Mouse (Mus musculus): ENCODE results near the gene Aifm2. TPM values are rescaled to one million over a fixed set of nuclear protein-coding genes. Genes with fewer than 3 reads are reported as not detected.

Gene Aifm2
- polyA plus RNA-seq, 1 experiment from 2014 or later: 6.0 TPM

- Histone ChIP-seq H3K9ac (ENCODE audit: low read depth, low read length) (no peak overlapping the region), H3K36me3 (ENCODE audit: control insufficient read depth, insufficient read depth) (no peaks in the 10 kb centered on the region), H3K9me3 (replicated peaks; ENCODE audit: control insufficient read depth, low read length) (no peaks in the 10 kb centered on the region), H3K4me1 (ENCODE audit: control insufficient read depth, low read depth, low read length) (peaks cover 11% of the 10 kb centered on the region), H3K27me3 (ENCODE audit: control insufficient read depth, insufficient read depth, low read depth, low read length) (no peaks in the 10 kb centered on the region), H3K4me2 (ENCODE audit: low read depth, low read length) (no peak overlapping the region), H3K27ac (ENCODE audit: low read length) (no peak overlapping the region), H3K4me3 (ENCODE audit: low read depth, low read length) (no peak overlapping the region)
- no peak for ATAC-seq (ENCODE audit: low read depth)
- 54% methylated on average over 4 of the region's 4 CpGs for WGBS (ENCODE audit: insufficient replicate concordance)
Measured at GRCm38 (mm10) chr10:61714146-61714545, 917 bp upstream of the Aifm2 start.

GRCm38 (mm10) chr10:61715462-61715837 lies 387 bp downstream of the Aifm2 start:
- 4% methylated on average over 11 of the region's 11 CpGs for WGBS (ENCODE audit: insufficient replicate concordance)
- H3K27me3 ChIP-seq (ENCODE audit: control insufficient read depth, insufficient read depth, low read depth, low read length): no peaks in the 10 kb centered on the region
- peak overlapping the region; percentile 86 for H3K4me2 ChIP-seq (ENCODE audit: low read depth, low read length)
- H3K4me1 ChIP-seq (ENCODE audit: control insufficient read depth, low read depth, low read length): peaks cover 11% of the 10 kb centered on the region
- ATAC-seq (ENCODE audit: low read depth): no peak; the same call in 1 of the 2 replicates
- H3K4me3 ChIP-seq (ENCODE audit: low read depth, low read length): peak overlapping the region; percentile 65
- peak overlapping the region; percentile 60 for H3K9ac ChIP-seq (ENCODE audit: low read depth, low read length)
- no peaks in the 10 kb centered on the region for H3K36me3 ChIP-seq (ENCODE audit: control insufficient read depth, insufficient read depth)
- H3K9me3 ChIP-seq (replicated peaks; ENCODE audit: control insufficient read depth, low read length): no peaks in the 10 kb centered on the region
- no peak overlapping the region for H3K27ac ChIP-seq (ENCODE audit: low read length)

GRCm38 (mm10) chr10:61715996-61716864 lies 1.2 kb downstream of the Aifm2 start:
- Histone ChIP-seq H3K9ac (ENCODE audit: low read depth, low read length) (no peak overlapping the region), H3K4me1 (ENCODE audit: control insufficient read depth, low read depth, low read length) (peaks cover 11% of the 10 kb centered on the region), H3K4me3 (ENCODE audit: low read depth, low read length) (peak overlapping the region; percentile 65; the same call in 1 of the 2 replicates), H3K9me3 (replicated peaks; ENCODE audit: control insufficient read depth, low read length) (no peaks in the 10 kb centered on the region), H3K27me3 (ENCODE audit: control insufficient read depth, insufficient read depth, low read depth, low read length) (no peaks in the 10 kb centered on the region), H3K4me2 (ENCODE audit: low read depth, low read length) (peak overlapping the region; percentile 86), H3K27ac (ENCODE audit: low read length) (peak overlapping the region; percentile 33; the same call in 1 of the 2 replicates), H3K36me3 (ENCODE audit: control insufficient read depth, insufficient read depth) (no peaks in the 10 kb centered on the region)
- 53% methylated on average over 7 of the region's 7 CpGs for WGBS (ENCODE audit: insufficient replicate concordance)
- ATAC-seq (ENCODE audit: low read depth): no peak

- H3K4me3 ChIP-seq (ENCODE audit: low read depth, low read length): no peak overlapping the region
- no peaks in the 10 kb centered on the region for H3K9me3 ChIP-seq (replicated peaks; ENCODE audit: control insufficient read depth, low read length)
- 74% methylated on average over 12 of the region's 12 CpGs for WGBS (ENCODE audit: insufficient replicate concordance)
- no peaks in the 10 kb centered on the region for H3K36me3 ChIP-seq (ENCODE audit: control insufficient read depth, insufficient read depth)
- H3K4me1 ChIP-seq (ENCODE audit: control insufficient read depth, low read depth, low read length): peaks cover 11% of the 10 kb centered on the region
- H3K9ac ChIP-seq (ENCODE audit: low read depth, low read length): no peak overlapping the region
- ATAC-seq (ENCODE audit: low read depth): no peak
- H3K27me3 ChIP-seq (ENCODE audit: control insufficient read depth, insufficient read depth, low read depth, low read length): no peaks in the 10 kb centered on the region
- H3K4me2 ChIP-seq (ENCODE audit: low read depth, low read length): no peak overlapping the region
- no peak overlapping the region for H3K27ac ChIP-seq (ENCODE audit: low read length)
Measured at GRCm38 (mm10) chr10:61717406-61718296, 2.6 kb downstream of the Aifm2 start.

GRCm38 (mm10) chr10:61720331-61720730 lies 5.3 kb downstream of the Aifm2 start:
- ATAC-seq (ENCODE audit: low read depth): no peak
- 81% methylated on average over 7 of the region's 7 CpGs for WGBS (ENCODE audit: insufficient replicate concordance)

GRCm38 (mm10) chr10:61722215-61722614 lies 7.2 kb downstream of the Aifm2 start:
- ATAC-seq (ENCODE audit: low read depth): no peak
- no peaks in the 10 kb centered on the region for H3K36me3 ChIP-seq (ENCODE audit: control insufficient read depth, insufficient read depth)
- H3K9me3 ChIP-seq (replicated peaks; ENCODE audit: control insufficient read depth, low read length): no peaks in the 10 kb centered on the region
- WGBS (ENCODE audit: insufficient replicate concordance): 49% methylated on average over 3 of the region's 3 CpGs
- H3K9ac ChIP-seq (ENCODE audit: low read depth, low read length): no peak overlapping the region
- no peak overlapping the region for H3K4me3 ChIP-seq (ENCODE audit: low read depth, low read length)
- no peaks in the 10 kb centered on the region for H3K27me3 ChIP-seq (ENCODE audit: control insufficient read depth, insufficient read depth, low read depth, low read length)
- no peak overlapping the region for H3K4me2 ChIP-seq (ENCODE audit: low read depth, low read length)
- no peaks in the 10 kb centered on the region for H3K4me1 ChIP-seq (ENCODE audit: control insufficient read depth, low read depth, low read length)
- no peak overlapping the region for H3K27ac ChIP-seq (ENCODE audit: low read length)

More at GRCm38 (mm10) chr10:61720331-61720730, 5.3 kb downstream of the Aifm2 start:
- Histone ChIP-seq H3K4me3 (ENCODE audit: low read depth, low read length) (no peak overlapping the region), H3K27ac (ENCODE audit: low read length) (no peak overlapping the region), H3K4me2 (ENCODE audit: low read depth, low read length) (no peak overlapping the region), H3K4me1 (ENCODE audit: control insufficient read depth, low read depth, low read length) (peaks cover 3% of the 10 kb centered on the region; the same call in 1 of the 2 replicates), H3K36me3 (ENCODE audit: control insufficient read depth, insufficient read depth) (no peaks in the 10 kb centered on the region), H3K9me3 (replicated peaks; ENCODE audit: control insufficient read depth, low read length) (no peaks in the 10 kb centered on the region), H3K27me3 (ENCODE audit: control insufficient read depth, insufficient read depth, low read depth, low read length) (no peaks in the 10 kb centered on the region), H3K9ac (ENCODE audit: low read depth, low read length) (no peak overlapping the region)

GRCm38 (mm10) chr10:61723271-61723670 lies 8.2 kb downstream of the Aifm2 start:
- Histone ChIP-seq H3K4me2 (ENCODE audit: low read depth, low read length) (no peak overlapping the region), H3K27ac (ENCODE audit: low read length) (no peak overlapping the region), H3K9me3 (replicated peaks; ENCODE audit: control insufficient read depth, low read length) (no peaks in the 10 kb centered on the region), H3K4me3 (ENCODE audit: low read depth, low read length) (no peak overlapping the region), H3K36me3 (ENCODE audit: control insufficient read depth, insufficient read depth) (no peaks in the 10 kb centered on the region), H3K4me1 (ENCODE audit: control insufficient read depth, low read depth, low read length) (no peaks in the 10 kb centered on the region), H3K27me3 (ENCODE audit: control insufficient read depth, insufficient read depth, low read depth, low read length) (no peaks in the 10 kb centered on the region), H3K9ac (ENCODE audit: low read depth, low read length) (no peak overlapping the region)
- WGBS (ENCODE audit: insufficient replicate concordance): 64% methylated on average over 6 of the region's 6 CpGs
- no peak for ATAC-seq (ENCODE audit: low read depth)

- WGBS (ENCODE audit: insufficient replicate concordance): 66% methylated on average over 11 of the region's 11 CpGs
Measured at GRCm38 (mm10) chr10:61729181-61729580, 14.1 kb downstream of the Aifm2 start.

More at GRCm38 (mm10) chr10:61729181-61729580, 14.1 kb downstream of the Aifm2 start:
- H3K36me3 ChIP-seq (ENCODE audit: control insufficient read depth, insufficient read depth): no peaks in the 10 kb centered on the region; the same call in 1 of the 2 replicates
- H3K27ac ChIP-seq (ENCODE audit: low read length): no peak overlapping the region
- H3K4me3 ChIP-seq (ENCODE audit: low read depth, low read length): no peak overlapping the region
- no peak overlapping the region for H3K4me2 ChIP-seq (ENCODE audit: low read depth, low read length)
- no peak for ATAC-seq (ENCODE audit: low read depth)
- no peaks in the 10 kb centered on the region for H3K4me1 ChIP-seq (ENCODE audit: control insufficient read depth, low read depth, low read length)
- H3K27me3 ChIP-seq (ENCODE audit: control insufficient read depth, insufficient read depth, low read depth, low read length): no peaks in the 10 kb centered on the region
- H3K9me3 ChIP-seq (replicated peaks; ENCODE audit: control insufficient read depth, low read length): no peaks in the 10 kb centered on the region
- H3K9ac ChIP-seq (ENCODE audit: low read depth, low read length): no peak overlapping the region

Data from liver, embryonic 16.5 days (tissue).